Mouse (Mus musculus) small intestine, adult 2 months (tissue): Measurements from ENCODE around the gene Lgr4.

ENCODE experiments used
- CTCF ChIP-seq: fragments of 200-500 bp; IDR thresholded peaks from 2 replicates; pipeline ENCODE4 v1.5.1; 2012; ENCODE audit warnings: low read depth, mild to moderate bottlenecking, control low read depth, inconsistent platforms, low read length, moderate library complexity, mixed read lengths; ENCODE audit not compliant: insufficient replicate concordance, insufficient read length; ENCODE audit errors: extremely low read depth
- POLR2A ChIP-seq: fragments of 200-500 bp; IDR thresholded peaks from 2 replicates; pipeline ENCODE4 v1.6.1; 2012; ENCODE audit warnings: low read depth, mild to moderate bottlenecking, control low read depth, inconsistent platforms, low read length, moderate library complexity

- TF ChIP-seq POLR2A (peak; percentile 78), CTCF (no peak)
Measured at GRCm38 (mm10) chr2:109890597-109890996, 26.9 kb upstream of the Lgr4 start, which contains the start of gene Lin7c.
